Mouse (Mus musculus) lung, postnatal 4 days (tissue): ENCODE data around the gene Cyth3.
A peak's percentile ranks its signal among the peaks of the same experiment; 100 is the strongest.

ENCODE experiments used
- DNase-seq, 2 experiments: peaks; one replicate each; pipeline ENCODE4 v3.0.0; 2021

The Cyth3 gene

GRCm38 (mm10) chr5:143636173-143636572 lies 13.9 kb downstream of the Cyth3 start:
- no peak for DNase-seq

DNA sequence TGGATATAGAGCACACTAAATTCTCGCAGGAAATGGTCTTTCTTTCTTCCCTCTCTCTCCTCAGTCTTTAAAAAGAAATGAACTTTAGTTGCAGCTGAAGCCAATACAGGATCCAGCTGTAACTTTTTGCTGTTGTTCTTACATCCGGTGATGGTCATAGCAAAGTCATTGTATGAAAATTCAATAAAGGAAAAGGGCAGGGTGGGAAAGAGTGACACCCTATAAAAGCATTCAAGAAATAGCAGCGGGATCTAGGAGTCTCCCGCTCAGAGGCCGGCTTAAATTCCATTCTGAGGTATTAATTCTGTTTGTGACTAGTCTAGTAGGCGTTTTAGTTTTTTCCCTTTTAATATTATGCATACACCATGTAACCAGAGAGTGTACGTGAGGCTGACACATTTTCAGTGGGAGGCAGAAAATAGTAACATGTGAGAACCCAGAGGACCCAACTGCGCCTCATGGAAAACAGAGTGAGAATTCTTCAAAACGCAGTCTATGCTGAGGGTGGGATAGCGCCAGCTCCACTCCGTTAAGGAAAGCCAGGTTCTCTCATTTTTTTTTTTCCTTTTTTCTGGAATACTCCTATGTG lies 15.7 kb downstream of the Cyth3 start:
- no peak for DNase-seq

GRCm38 (mm10) chr5:143638516-143639270 lies 16.4 kb downstream of the Cyth3 start:
- no peak for DNase-seq

GRCm38 (mm10) chr5:143639329-143639728 lies 17.1 kb downstream of the Cyth3 start:
- DNase-seq = no peak

DNA sequence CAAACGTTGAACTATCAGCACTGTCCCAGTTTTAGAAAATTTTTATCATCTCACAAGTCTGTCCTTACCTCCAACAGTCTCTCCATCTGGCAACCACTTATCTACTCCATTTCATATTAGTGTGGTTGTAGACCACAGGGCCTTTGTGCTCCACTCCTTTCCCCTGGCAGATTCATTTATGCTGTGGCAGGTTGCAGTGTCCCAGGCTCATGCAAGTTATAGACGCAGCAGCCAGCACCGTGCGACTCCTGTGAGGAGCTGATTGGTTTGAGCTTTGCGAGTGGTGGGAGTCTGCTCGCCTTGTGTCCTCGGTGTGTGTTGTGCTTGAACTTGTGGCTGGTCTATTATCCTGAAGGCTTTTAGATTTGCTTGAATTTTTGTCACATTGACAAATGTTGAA lies 17.6 kb downstream of the Cyth3 start:
- DNase-seq = no peak

DNA sequence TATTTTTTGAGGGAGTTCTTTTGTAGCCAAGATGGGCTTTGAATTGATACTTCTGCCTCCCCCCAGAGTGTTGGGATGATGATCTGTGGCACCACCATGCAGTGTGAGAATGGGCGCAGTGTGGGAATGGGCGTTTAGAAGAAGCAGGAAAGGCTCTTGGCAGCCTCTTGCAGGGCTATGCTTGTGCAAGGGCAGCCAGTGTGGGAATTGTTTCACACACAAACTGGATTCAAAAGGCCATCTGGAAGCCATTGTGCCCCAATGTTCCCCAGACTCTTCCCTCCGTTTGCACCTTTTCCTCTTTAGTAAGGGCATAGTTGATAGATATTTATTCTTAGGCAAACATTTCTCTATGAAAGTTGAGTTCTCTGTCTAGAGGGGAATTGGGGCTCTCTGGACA lies 19.3 kb downstream of the Cyth3 start:
- DNase-seq = no peak

GRCm38 (mm10) chr5:143642262-143642831 lies 20.1 kb downstream of the Cyth3 start:
- no peak for DNase-seq

DNA sequence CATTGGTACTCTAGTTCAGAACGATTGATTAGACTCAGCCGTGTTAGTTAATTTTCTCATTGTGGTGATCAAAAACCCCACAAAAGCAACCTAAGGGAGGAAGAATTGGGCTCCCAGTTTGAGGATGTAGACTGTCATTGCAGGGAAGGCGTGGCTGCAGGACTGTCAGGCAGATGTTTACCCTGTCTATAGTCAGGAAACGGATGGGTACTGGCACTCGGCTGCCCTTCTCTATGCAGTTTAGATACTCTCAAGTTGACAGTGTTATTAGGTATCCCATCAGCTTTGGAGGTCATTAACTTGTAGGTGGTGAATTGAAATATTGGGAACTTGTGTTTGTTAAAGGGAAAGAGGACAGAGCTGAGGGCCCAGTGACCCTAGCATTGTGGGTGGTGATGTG lies 23.7 kb downstream of the Cyth3 start:
- DNase-seq = no peak

DNA sequence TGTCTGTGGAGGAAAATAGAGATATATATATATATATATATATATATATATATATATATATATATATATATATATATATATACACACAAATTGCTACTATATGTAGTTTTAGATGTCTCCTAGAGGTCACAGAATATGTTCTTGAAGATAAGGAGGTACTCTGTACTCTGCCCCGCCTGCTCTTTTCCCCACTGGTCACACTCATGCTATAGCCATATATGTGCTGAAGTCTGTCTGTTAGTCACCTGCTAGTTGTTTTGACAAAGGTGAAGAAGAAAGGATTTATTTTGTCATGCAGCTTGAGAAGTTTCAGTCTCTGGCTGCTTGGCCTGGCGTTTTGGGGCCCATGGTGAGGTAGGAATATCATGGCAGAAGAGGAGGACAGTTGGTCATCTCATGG lies 25.2 kb downstream of the Cyth3 start:
- no peak for DNase-seq

- DNase-seq = no peak
These were observed 25.8 kb downstream of the Cyth3 start for GRCm38 (mm10) chr5:143648058-143648457.

GRCm38 (mm10) chr5:143649168-143649567 lies 26.9 kb downstream of the Cyth3 start:
- no peak for DNase-seq

DNA sequence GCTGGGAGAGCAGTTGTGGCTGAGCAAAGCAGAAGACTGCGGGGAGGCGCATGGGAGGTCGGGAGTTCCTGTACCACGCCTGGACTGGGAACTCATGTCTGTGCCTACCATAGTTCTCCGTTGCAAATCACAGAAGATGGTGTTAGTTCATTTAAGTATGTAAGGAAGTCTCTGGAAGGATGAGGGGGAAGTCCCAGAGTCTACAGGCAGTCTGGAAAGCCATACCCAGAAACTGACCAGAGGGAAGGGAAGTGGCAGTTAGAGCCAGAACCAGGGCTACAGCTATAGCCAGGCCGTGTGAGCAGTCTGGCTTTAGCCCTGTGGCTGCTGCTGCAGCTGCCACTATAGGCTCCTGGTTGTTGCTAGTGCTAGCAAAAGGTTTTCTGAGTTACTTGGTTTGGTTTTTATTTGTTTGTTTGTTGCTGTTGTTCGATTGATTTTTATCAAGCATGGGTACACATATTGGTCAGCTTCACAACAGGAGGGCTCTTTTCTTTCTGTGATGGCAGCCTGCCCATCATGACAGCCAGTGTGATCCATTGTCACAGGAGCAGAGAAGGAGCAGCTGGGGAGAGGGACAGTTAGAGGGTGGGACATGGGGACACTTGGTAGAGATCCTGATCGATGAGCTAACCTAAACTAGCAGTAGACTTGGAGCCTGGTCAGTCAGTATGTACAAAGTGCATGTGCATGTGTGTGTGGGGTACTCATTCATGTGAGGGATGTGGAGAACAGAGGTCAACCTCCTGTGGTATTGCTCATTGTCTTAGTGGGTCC lies 29.8 kb downstream of the Cyth3 start:
- DNase-seq = no peak

DNA sequence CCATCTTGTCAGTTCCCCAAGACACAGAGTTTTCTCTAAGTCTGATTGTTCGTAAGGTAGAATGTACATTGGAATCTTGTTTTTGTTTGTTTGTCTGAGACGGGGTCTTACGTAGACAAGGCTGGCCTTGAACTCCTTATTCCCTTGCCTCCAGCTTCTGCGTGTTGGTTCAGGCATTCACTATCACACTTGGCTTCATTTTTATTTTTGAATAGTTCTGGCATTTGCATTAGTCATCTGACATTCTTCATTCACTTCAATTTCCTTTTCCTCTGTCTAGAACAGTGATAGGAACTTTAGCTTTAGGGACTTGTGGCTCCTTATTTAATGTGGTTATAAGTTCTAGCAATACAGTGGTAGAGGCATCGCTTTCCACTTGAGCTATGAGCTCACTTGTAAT lies 31.2 kb downstream of the Cyth3 start:
- DNase-seq = no peak

DNA sequence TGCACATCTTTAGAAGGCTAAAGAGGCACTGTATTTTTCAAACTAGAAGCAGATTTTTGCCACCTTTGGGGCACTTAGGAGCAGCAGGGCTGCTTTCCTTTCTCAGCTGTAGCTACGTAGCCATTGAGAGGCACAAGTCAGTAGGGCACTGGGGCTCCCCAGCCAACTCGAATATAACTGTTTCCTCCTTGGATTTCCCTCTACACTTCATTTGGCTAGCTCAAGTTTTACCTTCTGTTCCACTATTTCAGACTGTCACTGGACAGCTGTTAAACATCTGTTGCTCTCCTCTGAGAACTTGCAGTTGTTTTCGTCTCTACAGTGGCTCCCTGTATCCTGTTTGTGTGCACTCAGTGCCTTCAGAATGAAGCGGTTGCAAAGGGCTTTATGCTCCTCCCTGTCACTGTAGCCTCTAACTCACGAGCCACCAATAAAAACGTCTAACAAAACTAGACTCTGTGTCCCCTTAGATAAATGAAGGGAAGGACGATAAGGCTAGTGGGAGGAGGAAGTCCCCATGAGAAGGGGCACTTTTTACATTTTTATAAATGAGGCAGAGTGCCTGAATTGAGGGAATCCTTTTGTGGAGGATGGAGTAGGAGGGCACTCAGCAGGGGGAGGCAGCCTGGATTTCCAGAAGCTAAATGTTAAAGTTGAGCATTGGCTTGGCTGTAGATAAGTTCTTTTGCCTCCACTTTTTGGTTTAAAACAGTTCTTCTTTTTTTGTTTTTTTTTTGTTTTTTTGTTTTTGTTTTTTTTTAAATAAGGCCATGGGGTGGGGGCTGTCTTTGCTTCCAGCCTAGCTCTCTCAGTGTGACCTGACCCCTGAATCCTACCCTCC lies 32.6 kb downstream of the Cyth3 start:
- peak; percentile 33 to 69 for DNase-seq

DNA sequence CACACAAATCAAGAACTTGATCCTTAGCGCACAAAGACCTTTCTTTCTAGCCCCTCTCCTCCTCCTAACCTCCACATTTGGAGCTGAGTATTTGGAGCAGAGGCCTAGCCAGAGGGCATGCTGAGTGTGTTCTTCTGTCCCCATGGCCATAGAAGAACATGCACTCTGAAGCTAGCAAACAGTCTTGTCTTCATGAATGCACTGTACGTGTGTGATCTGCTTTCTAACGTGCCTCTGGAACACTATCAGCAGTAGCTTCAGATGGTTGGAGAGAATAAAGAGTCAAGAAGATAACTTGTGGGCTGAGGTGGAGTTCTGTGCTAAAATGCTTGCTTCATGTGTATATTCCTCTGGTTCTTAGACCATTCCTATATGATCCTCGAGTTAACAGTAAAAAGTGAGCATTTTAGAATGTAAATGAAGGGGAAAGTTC lies 33.3 kb downstream of the Cyth3 start:
- no peak for DNase-seq

DNA sequence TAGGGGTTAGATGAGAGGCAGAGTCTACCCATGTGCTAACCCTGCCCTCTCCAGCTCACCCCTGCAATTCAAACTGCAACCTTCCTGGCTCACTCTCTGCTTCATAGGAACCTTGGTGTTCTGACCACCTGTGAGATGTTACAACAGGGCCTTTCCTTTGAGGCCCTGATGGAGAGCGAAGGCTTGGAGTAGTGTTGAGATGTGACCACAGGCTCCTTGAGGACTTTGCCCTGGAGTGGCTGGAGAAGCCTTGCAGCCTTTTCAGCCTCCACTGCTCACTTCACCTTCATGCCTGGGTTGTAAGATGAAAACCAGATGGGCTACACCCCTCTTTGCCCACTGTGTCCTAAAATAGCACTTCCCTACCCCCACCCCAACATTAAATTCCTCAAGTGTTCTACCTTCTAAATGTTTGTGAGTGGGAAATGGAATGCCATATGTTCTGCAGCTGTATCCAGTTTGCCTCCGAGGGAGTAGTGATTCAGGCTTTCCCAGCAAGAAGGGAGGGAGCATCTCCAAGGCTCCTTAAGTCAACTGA lies 34.5 kb downstream of the Cyth3 start:
- DNase-seq = no peak

DNA sequence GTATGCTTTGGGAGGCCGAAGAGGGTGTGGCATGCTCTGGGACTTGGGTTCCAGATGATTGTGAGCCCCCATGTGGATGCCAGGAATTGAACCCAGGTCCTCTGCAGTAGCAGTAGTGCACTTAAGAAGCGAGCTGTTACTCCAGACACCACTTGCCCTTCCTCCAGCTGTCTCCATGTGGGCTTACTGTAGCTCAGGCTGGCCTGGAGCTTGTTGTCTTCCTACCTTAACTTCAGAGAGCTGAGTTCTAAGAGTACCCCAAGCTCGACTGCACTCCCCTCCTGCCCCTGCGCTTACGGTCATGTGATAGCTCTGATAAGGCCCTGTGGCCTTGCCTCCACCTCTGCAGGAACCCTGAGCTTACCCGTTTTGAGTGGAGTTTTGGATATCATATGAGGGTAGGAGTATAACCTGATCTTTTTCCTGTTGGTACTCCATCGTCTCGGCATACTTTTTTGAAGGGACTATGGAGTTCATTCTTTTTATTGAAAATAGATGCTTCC lies 36.8 kb downstream of the Cyth3 start:
- DNase-seq = no peak

- DNase-seq = no peak
These were observed 40.9 kb downstream of the Cyth3 start for GRCm38 (mm10) chr5:143663074-143663687.

DNA sequence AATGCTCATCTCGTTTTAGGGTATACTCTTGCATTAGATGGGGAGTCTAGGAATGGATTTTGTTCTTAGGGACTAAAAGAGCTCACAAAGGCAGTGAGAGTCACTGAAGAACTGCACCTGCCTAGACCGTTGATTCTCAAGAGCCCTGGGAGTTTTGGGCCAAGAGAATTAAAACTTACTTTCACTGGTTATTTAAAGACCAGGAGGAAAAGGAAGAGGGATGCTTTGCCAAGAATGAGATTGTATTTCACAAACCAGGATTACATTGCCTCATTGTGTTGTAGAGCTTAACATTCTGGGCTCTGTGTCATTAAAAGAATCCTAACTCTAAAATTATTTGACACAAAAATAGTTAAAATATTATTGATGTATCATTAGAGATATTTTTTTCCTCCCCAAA lies 43.3 kb downstream of the Cyth3 start:
- DNase-seq = no peak

DNA sequence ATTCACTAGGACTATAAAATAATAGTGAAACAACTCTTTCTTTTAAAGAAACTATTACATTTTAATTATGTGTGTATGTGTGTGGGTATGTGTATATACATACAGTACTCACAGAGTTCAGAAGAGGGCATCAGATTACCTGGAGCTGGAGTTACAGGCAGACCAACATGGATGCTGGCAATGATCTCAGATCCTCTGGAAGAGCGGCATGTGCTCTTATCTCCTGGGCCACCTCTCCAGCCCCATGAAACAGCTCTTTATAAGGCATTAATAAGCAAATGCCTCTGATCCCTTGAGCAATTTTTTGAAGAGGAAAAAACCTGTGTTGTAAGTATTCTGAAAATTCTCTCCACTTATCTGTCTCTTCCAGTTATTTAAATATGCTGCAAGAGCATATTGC lies 43.8 kb downstream of the Cyth3 start:
- DNase-seq = no peak

DNA sequence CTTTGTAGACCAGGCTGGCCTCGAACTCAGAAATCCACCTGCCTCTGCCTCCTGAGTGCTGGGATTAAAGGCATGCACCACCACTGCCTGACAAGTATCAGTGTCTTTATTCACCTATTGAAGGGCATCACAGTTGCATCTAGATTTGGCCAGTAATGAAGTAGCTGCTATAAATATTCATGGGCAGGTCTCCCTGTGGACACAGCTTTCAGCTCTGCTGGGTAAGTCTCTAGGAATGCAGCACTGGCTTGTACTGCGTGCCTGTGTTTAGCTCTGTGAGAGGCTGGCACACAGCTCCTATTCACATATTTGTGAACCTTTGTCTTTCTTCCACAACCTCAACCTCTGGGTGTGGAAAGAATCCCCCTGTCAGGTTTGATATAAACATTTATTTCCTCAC lies 46.6 kb downstream of the Cyth3 start:
- no peak for DNase-seq

DNA sequence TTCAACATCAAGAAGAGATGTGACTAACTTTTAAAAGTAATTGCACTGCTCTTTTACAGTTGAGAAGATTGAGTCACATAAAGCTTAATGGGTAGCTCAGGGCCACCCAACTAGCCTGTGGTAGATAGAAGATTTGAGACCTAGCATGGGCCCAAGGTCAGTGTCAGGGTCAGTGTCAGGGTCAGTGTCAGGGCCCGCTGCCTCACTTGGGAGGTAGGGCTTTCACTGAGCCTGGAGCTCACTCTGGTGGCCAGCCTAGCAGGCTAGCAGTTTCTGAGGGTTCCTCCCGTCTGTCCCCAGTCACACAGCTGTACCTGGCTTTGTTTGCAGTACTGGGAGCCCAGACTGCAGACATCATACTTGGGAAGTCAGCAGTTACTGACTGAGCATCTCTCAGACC lies 47.1 kb downstream of the Cyth3 start:
- no peak for DNase-seq
